Mouse (Mus musculus): ENCODE results near the gene Cox10.

- no peak for TF ChIP-seq CTCF (IDR thresholded peaks at IDR 0.05; ENCODE audit: control insufficient read depth, insufficient read depth, low read length)
- TF ChIP-seq POLR2A (IDR thresholded peaks at IDR 0.05; ENCODE audit: borderline replicate concordance, control insufficient read depth, low read depth, low read length), result no peak
These were observed 93.8 kb downstream of the Cox10 start for GRCm38 (mm10) chr11:63985481-63985880.
